Mouse (Mus musculus): ENCODE results near the gene Bub1b. TPM values are rescaled to one million over a fixed set of nuclear protein-coding genes. Genes with fewer than 3 reads are reported as not detected.

The Bub1b gene
- polyA plus RNA-seq, 1 experiment = 54.9 TPM

DNA sequence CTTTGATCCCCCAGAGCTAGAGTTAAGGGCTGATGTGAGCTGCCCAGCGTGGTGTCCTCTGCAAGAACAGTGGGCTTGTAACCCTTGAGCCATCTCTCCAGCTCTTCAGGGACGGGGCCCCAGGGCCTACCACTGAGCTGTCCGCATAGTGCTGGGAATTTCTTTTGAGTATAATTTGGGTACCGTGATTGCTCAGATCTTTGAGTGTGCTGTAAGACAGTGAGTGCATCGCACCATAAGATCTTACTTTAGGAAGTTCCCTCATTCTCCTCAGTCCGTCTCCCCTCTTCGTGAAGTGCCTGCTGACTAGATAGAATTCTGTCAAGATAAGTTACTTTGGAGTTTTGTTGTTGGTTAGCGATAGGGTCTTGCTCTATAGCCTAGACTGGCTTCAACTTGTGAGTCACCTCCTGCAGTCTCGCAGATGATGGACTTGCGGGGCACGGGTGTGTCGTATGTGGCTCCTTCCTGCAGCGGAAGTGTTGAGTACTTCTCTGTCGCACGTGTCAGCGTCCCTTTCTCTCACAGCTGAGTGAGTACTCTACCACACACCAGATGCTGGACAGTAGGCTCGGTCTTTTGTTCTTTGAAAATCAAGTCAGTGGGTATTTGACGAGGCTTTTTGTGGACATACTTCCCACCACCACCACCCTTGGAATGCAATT lies 3.7 kb downstream of the Bub1b start:
- H3K79me3 ChIP-seq (ENCODE audit: low read depth) = peaks cover 58% of the 10 kb centered on the region
- H3ac ChIP-seq (ENCODE audit: control insufficient read depth, insufficient read length, low read depth) = no peak overlapping the region
- TF ChIP-seq FOSL1 (IDR thresholded peaks at IDR 0.05; ENCODE audit: insufficient read depth, low read length, poor library complexity, severe bottlenecking) (no peak), MYOG (IDR thresholded peaks at IDR 0.05; ENCODE audit: control insufficient read depth, extremely low read depth, insufficient read length) (no peak), MAX (IDR thresholded peaks at IDR 0.05) (no peak), CTCF (IDR thresholded peaks at IDR 0.05; ENCODE audit: control insufficient read depth, insufficient read depth, insufficient read length) (no peak), MYOD1 (IDR thresholded peaks at IDR 0.05; ENCODE audit: control insufficient read depth, insufficient read length, low read depth) (no peak), CEBPB (IDR thresholded peaks at IDR 0.05; ENCODE audit: low read depth) (no peak), USF1 (IDR thresholded peaks at IDR 0.05; ENCODE audit: low read depth) (no peak)
- H3K27me3 ChIP-seq (ENCODE audit: control insufficient read depth, insufficient read depth, insufficient read length) = no peaks in the 10 kb centered on the region
- H3K36me3 ChIP-seq (ENCODE audit: control insufficient read depth, insufficient read depth) = peaks cover 53% of the 10 kb centered on the region
- peaks cover 71% of the 10 kb centered on the region for H3K79me2 ChIP-seq (ENCODE audit: control insufficient read depth, insufficient read depth)
- no peak overlapping the region for H3K4me3 ChIP-seq (ENCODE audit: insufficient read depth, poor library complexity, severe bottlenecking)

DNA sequence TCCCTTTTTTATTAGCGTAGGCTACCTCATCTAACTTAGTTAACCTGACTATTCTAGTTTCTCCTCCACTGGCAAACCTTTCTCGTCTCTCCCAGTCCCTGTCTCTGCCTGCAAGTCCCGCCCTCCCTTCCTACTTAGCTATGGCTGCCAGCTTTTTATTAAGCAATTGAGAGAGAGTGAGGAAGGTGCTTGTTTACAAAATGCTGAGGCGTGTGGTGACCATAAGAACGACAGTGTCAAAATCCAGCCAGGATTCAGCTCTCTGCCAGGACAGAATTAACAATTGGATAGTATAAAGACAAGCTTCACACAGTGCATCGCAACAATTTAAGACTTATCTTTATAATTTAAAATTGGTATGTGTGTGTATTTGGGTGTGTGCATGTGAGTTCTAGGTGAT lies 6.1 kb downstream of the Bub1b start:
- Histone ChIP-seq H3ac (ENCODE audit: control insufficient read depth, insufficient read length, low read depth) (no peak overlapping the region), H3K79me3 (ENCODE audit: low read depth) (peaks cover 54% of the 10 kb centered on the region), H3K27me3 (ENCODE audit: control insufficient read depth, insufficient read depth, insufficient read length) (no peaks in the 10 kb centered on the region), H3K4me3 (ENCODE audit: insufficient read depth, poor library complexity, severe bottlenecking) (no peak overlapping the region), H3K36me3 (ENCODE audit: control insufficient read depth, insufficient read depth) (peaks cover 72% of the 10 kb centered on the region), H3K79me2 (ENCODE audit: control insufficient read depth, insufficient read depth) (peaks cover 61% of the 10 kb centered on the region)
- TF ChIP-seq USF1 (IDR thresholded peaks at IDR 0.05; ENCODE audit: low read depth) (no peak), CTCF (IDR thresholded peaks at IDR 0.05; ENCODE audit: control insufficient read depth, insufficient read depth, insufficient read length) (no peak), MAX (IDR thresholded peaks at IDR 0.05) (no peak), MYOG (IDR thresholded peaks at IDR 0.05; ENCODE audit: control insufficient read depth, extremely low read depth, insufficient read length) (no peak), MYOD1 (IDR thresholded peaks at IDR 0.05; ENCODE audit: control insufficient read depth, insufficient read length, low read depth) (no peak), FOSL1 (IDR thresholded peaks at IDR 0.05; ENCODE audit: insufficient read depth, low read length, poor library complexity, severe bottlenecking) (no peak), CEBPB (IDR thresholded peaks at IDR 0.05; ENCODE audit: low read depth) (no peak)

DNA sequence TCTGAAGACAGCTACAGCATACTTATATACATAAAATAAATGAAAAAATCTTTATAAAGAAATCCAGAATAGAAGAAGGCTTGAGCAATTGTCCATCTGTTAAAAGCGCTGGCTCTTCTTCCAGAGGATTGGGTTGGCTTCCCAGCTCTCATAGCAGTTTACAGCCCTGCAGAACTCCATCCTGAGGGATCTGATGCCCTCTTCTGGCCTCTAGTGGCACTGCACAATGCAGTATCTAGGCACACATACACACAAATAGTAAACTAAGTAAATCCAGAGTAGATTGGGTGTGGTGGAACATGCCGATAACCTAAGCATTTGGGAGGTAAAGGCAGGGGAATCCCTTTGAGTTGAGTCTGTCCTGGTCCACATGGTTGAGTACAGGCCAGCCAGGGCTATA lies 8.0 kb downstream of the Bub1b start:
- no peak overlapping the region for H3K4me3 ChIP-seq (ENCODE audit: insufficient read depth, poor library complexity, severe bottlenecking)
- H3K79me2 ChIP-seq (ENCODE audit: control insufficient read depth, insufficient read depth) = peaks cover 45% of the 10 kb centered on the region
- no peak overlapping the region for H3ac ChIP-seq (ENCODE audit: control insufficient read depth, insufficient read length, low read depth)
- no peaks in the 10 kb centered on the region for H3K27me3 ChIP-seq (ENCODE audit: control insufficient read depth, insufficient read depth, insufficient read length)
- H3K36me3 ChIP-seq (ENCODE audit: control insufficient read depth, insufficient read depth) = peaks cover 90% of the 10 kb centered on the region
- peaks cover 42% of the 10 kb centered on the region for H3K79me3 ChIP-seq (ENCODE audit: low read depth)
- TF ChIP-seq FOSL1 (IDR thresholded peaks at IDR 0.05; ENCODE audit: insufficient read depth, low read length, poor library complexity, severe bottlenecking) = no peak

DNA sequence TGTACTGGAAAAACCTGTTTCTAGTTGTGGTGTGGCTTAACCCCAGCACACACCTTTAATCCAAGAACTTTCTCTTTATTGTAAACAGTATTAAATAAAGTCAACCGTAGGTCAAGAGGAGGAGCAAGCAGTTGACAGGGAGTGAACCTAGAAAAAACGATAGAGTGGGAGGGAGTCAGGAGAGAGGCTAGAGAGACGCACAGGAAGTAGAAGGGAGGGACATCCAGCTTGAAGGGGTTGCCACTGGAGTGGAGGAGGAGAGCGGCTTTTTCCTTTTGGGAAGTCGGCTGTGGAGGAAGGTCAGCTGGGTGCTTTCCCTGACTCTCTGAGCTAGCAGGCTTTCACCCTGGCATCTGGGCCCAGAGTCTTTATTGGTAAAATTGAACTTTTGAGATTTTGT lies 9.0 kb downstream of the Bub1b start:
- peaks cover 43% of the 10 kb centered on the region for H3K79me2 ChIP-seq (ENCODE audit: control insufficient read depth, insufficient read depth)
- TF ChIP-seq MAX (IDR thresholded peaks at IDR 0.05) = no peak
- TF ChIP-seq MYOD1 (IDR thresholded peaks at IDR 0.05; ENCODE audit: control insufficient read depth, insufficient read length, low read depth) = no peak
- TF ChIP-seq CTCF (IDR thresholded peaks at IDR 0.05; ENCODE audit: control insufficient read depth, insufficient read depth, insufficient read length) = no peak
- no peak for TF ChIP-seq FOSL1 (IDR thresholded peaks at IDR 0.05; ENCODE audit: insufficient read depth, low read length, poor library complexity, severe bottlenecking)
- TF ChIP-seq MYOG (IDR thresholded peaks at IDR 0.05; ENCODE audit: control insufficient read depth, extremely low read depth, insufficient read length) = no peak
- H3K4me3 ChIP-seq (ENCODE audit: insufficient read depth, poor library complexity, severe bottlenecking) = no peak overlapping the region
- no peaks in the 10 kb centered on the region for H3K27me3 ChIP-seq (ENCODE audit: control insufficient read depth, insufficient read depth, insufficient read length)
- H3K36me3 ChIP-seq (ENCODE audit: control insufficient read depth, insufficient read depth) = peaks cover 90% of the 10 kb centered on the region
- peaks cover 33% of the 10 kb centered on the region for H3K79me3 ChIP-seq (ENCODE audit: low read depth)
- no peak overlapping the region for H3ac ChIP-seq (ENCODE audit: control insufficient read depth, insufficient read length, low read depth)

DNA sequence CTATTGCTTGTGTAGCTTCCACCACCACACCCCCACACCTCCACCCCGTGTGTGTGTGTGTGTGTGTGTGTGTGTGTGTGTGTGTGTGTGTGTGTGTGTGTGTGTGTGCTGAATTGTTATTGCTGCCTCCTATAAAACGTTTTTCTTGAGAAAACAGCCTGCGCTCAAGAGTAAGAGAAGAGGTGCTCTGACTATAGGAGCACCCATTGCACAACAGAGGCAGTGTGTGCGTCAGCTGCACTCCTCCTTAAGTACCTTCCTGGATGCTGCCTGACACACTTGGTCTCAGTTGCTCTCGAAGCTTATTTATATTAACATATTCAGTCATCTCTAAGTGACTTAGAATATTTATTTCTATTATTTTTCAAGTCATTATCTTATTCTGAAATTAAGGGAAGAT lies 20.0 kb downstream of the Bub1b start:
- Histone ChIP-seq H3K4me3 (ENCODE audit: insufficient read depth, poor library complexity, severe bottlenecking) (no peak overlapping the region), H3ac (ENCODE audit: control insufficient read depth, insufficient read length, low read depth) (no peak overlapping the region), H3K79me3 (ENCODE audit: low read depth) (no peaks in the 10 kb centered on the region), H3K79me2 (ENCODE audit: control insufficient read depth, insufficient read depth) (no peaks in the 10 kb centered on the region), H3K27me3 (ENCODE audit: control insufficient read depth, insufficient read depth, insufficient read length) (no peaks in the 10 kb centered on the region), H3K36me3 (ENCODE audit: control insufficient read depth, insufficient read depth) (peaks cover 79% of the 10 kb centered on the region)
- TF ChIP-seq MYOD1 (IDR thresholded peaks at IDR 0.05; ENCODE audit: control insufficient read depth, insufficient read length, low read depth) = no peak
- TF ChIP-seq FOSL1 (IDR thresholded peaks at IDR 0.05; ENCODE audit: insufficient read depth, low read length, poor library complexity, severe bottlenecking) = no peak
- TF ChIP-seq CEBPB (IDR thresholded peaks at IDR 0.05; ENCODE audit: low read depth) = no peak
- TF ChIP-seq USF1 (IDR thresholded peaks at IDR 0.05; ENCODE audit: low read depth) = no peak
- TF ChIP-seq MYOG (IDR thresholded peaks at IDR 0.05; ENCODE audit: control insufficient read depth, extremely low read depth, insufficient read length) = no peak
- TF ChIP-seq MAX (IDR thresholded peaks at IDR 0.05) = no peak
- TF ChIP-seq CTCF (IDR thresholded peaks at IDR 0.05; ENCODE audit: control insufficient read depth, insufficient read depth, insufficient read length) = no peak

DNA sequence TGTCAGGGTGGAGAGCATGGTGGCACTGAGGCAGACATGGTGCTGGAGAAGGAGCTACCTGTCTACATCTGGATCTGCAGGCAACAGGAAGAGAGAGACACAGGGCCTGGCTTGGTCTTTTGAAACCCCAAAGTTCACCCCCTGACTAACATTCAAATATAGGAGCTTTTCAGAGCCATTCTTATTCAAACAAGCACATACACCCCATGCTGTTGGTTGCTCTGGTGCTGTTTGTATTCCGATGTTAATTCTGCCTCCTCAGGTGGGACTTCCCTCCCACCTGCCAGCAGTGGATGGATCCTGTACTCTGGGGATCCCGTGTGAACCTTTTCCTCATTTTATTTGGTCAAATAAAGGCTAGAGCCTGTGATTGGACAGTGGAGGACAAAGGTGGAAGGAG lies 22.1 kb downstream of the Bub1b start:
- no peaks in the 10 kb centered on the region for H3K27me3 ChIP-seq (ENCODE audit: control insufficient read depth, insufficient read depth, insufficient read length)
- no peaks in the 10 kb centered on the region for H3K79me2 ChIP-seq (ENCODE audit: control insufficient read depth, insufficient read depth)
- no peaks in the 10 kb centered on the region for H3K79me3 ChIP-seq (ENCODE audit: low read depth)
- H3K36me3 ChIP-seq (ENCODE audit: control insufficient read depth, insufficient read depth) = peaks cover 78% of the 10 kb centered on the region
- no peak overlapping the region for H3K4me3 ChIP-seq (ENCODE audit: insufficient read depth, poor library complexity, severe bottlenecking)
- H3ac ChIP-seq (ENCODE audit: control insufficient read depth, insufficient read length, low read depth) = no peak overlapping the region
- no peak for TF ChIP-seq CEBPB (IDR thresholded peaks at IDR 0.05; ENCODE audit: low read depth)
- no peak for TF ChIP-seq FOSL1 (IDR thresholded peaks at IDR 0.05; ENCODE audit: insufficient read depth, low read length, poor library complexity, severe bottlenecking)
- TF ChIP-seq CTCF (IDR thresholded peaks at IDR 0.05; ENCODE audit: control insufficient read depth, insufficient read depth, insufficient read length) = no peak
- TF ChIP-seq MYOD1 (IDR thresholded peaks at IDR 0.05; ENCODE audit: control insufficient read depth, insufficient read length, low read depth) = no peak
- no peak for TF ChIP-seq MYOG (IDR thresholded peaks at IDR 0.05; ENCODE audit: control insufficient read depth, extremely low read depth, insufficient read length)

All from C2C12 (cell line).